Mouse (Mus musculus) neural tube, embryonic 13.5 days (tissue): ENCODE measurements at regions not wholly inside any gene's neighbourhood (a gene's known extent, or its start where the extent isn't known, plus 50 kb on each side); places are given as distances from the start of the nearest gene placed in this dataset.

ENCODE experiments used
- ATAC-seq: fragments of 200-750 bp; cut with Nextera tagmentation; 2 replicates; pipeline ENCODE4 v1.8.0; 2017; ENCODE audit warnings: low read depth, mild to moderate bottlenecking, moderate TSS enrichment, moderate library complexity
- H3K27ac ChIP-seq: fragments of 300-500 bp; sonication (generic); replicated peaks from 2 replicates; pipeline ENCODE4 v1.5.1; 2015; ENCODE audit warnings: moderate library complexity, mild to moderate bottlenecking, inconsistent platforms
- H3K27me3 ChIP-seq: fragments of 300-500 bp; sonication (generic); 2 replicates; pipeline ENCODE4 v1.6.1; 2015; ENCODE audit warnings: mild to moderate bottlenecking, inconsistent platforms
- H3K36me3 ChIP-seq: fragments of 300-500 bp; sonication (generic); 2 replicates; pipeline ENCODE4 v1.6.1; 2015; ENCODE audit warnings: mild to moderate bottlenecking, inconsistent platforms
- H3K4me1 ChIP-seq: fragments of 300-500 bp; sonication (generic); replicated peaks from 2 replicates; pipeline ENCODE4 v1.6.1; 2015; ENCODE audit warnings: inconsistent platforms
- H3K4me2 ChIP-seq: fragments of 300-500 bp; sonication (generic); 2 replicates; pipeline ENCODE4 v1.6.1; 2015; ENCODE audit warnings: inconsistent platforms, mild to moderate bottlenecking, moderate library complexity
- H3K4me3 ChIP-seq: fragments of 300-500 bp; sonication (generic); 2 replicates; pipeline ENCODE4 v1.5.1; 2015; ENCODE audit warnings: mild to moderate bottlenecking, inconsistent platforms
- H3K9ac ChIP-seq: fragments of 300-500 bp; sonication (generic); 2 replicates; pipeline ENCODE4 v1.6.1; 2015; ENCODE audit warnings: moderate library complexity, mild to moderate bottlenecking, inconsistent platforms
- H3K9me3 ChIP-seq: fragments of 300-500 bp; sonication (generic); 2 replicates; pipeline ENCODE4 v1.6.1; 2016; ENCODE audit warnings: inconsistent platforms
- WGBS: fragments of 180-500 bp; shearing (Covaris S2); methylation state at CpG from one replicate; pipeline ENCODE4 v1.1.7; 2015; 5-methylcytosine and 5-hydroxymethylcytosine counted together

- no peak for ATAC-seq
- no peak overlapping the region for H3K27ac ChIP-seq
- WGBS, result 95% methylated on average over 1 of the region's 1 CpGs
- peaks cover 8% of the 10 kb centered on the region; the same call in 1 of the 2 replicates for H3K4me1 ChIP-seq
- no peaks in the 10 kb centered on the region for H3K9me3 ChIP-seq
- H3K4me3 ChIP-seq, result no peak overlapping the region
- H3K9ac ChIP-seq, result no peak overlapping the region
- no peaks in the 10 kb centered on the region for H3K36me3 ChIP-seq
- H3K27me3 ChIP-seq, result no peaks in the 10 kb centered on the region
- H3K4me2 ChIP-seq, result no peak overlapping the region
Observed at GRCm38 (mm10) chr1:97555565-97555955, 106.3 kb downstream of the D1Ertd622e start.

- H3K9ac ChIP-seq, result no peak overlapping the region
- H3K9me3 ChIP-seq, result no peaks in the 10 kb centered on the region
- peaks cover 8% of the 10 kb centered on the region; the same call in 1 of the 2 replicates for H3K4me1 ChIP-seq
- H3K27me3 ChIP-seq, result no peaks in the 10 kb centered on the region
- no peak overlapping the region for H3K4me3 ChIP-seq
- no peak overlapping the region for H3K4me2 ChIP-seq
- ATAC-seq, result no peak
- H3K27ac ChIP-seq, result no peak overlapping the region
- no peaks in the 10 kb centered on the region for H3K36me3 ChIP-seq
- WGBS, result 68% methylated on average over 6 of the region's 6 CpGs
Observed at GRCm38 (mm10) chr1:97554936-97555564, 106.8 kb downstream of the D1Ertd622e start.

GRCm38 (mm10) chr1:97553485-97554474 lies 108.1 kb downstream of the D1Ertd622e start:
- no peaks in the 10 kb centered on the region for H3K9me3 ChIP-seq
- no peaks in the 10 kb centered on the region for H3K27me3 ChIP-seq
- peak; percentile 98 for ATAC-seq
- H3K4me3 ChIP-seq, result no peak overlapping the region
- H3K4me2 ChIP-seq, result no peak overlapping the region
- 60% methylated on average over 8 of the region's 8 CpGs for WGBS
- H3K36me3 ChIP-seq, result no peaks in the 10 kb centered on the region
- peak overlapping the region; percentile 11; the same call in 1 of the 2 replicates for H3K27ac ChIP-seq
- no peak overlapping the region for H3K9ac ChIP-seq
- peaks cover 8% of the 10 kb centered on the region; the same call in 1 of the 2 replicates for H3K4me1 ChIP-seq

- Histone ChIP-seq H3K9ac (no peak overlapping the region), H3K27me3 (no peaks in the 10 kb centered on the region), H3K4me2 (no peak overlapping the region), H3K4me1 (peaks cover 8% of the 10 kb centered on the region; the same call in 1 of the 2 replicates), H3K4me3 (no peak overlapping the region), H3K36me3 (no peaks in the 10 kb centered on the region), H3K27ac (no peak overlapping the region; the same call in 1 of the 2 replicates), H3K9me3 (no peaks in the 10 kb centered on the region)
- ATAC-seq, result no peak
- WGBS, result 82% methylated on average over 2 of the region's 2 CpGs
Observed at GRCm38 (mm10) chr1:97552886-97553285, 109.0 kb downstream of the D1Ertd622e start.

- H3K27ac ChIP-seq, result no peak overlapping the region
- H3K4me2 ChIP-seq, result no peak overlapping the region
Observed at GRCm38 (mm10) chr1:97541162-97541493, 120.7 kb downstream of the D1Ertd622e start.

GRCm38 (mm10) chr1:97540291-97541161 lies 121.3 kb downstream of the D1Ertd622e start:
- Histone ChIP-seq H3K27ac (peak overlapping the region; percentile 50), H3K4me2 (peak overlapping the region; percentile 24; the same call in 1 of the 2 replicates), H3K4me1 (peaks cover 12% of the 10 kb centered on the region), H3K4me3 (no peak overlapping the region), H3K27me3 (no peaks in the 10 kb centered on the region), H3K9me3 (no peaks in the 10 kb centered on the region; the same call in 1 of the 2 replicates), H3K36me3 (no peaks in the 10 kb centered on the region), H3K9ac (no peak overlapping the region)
- peak; percentile 95 for ATAC-seq
- 22% methylated on average over 16 of the region's 16 CpGs for WGBS

More at GRCm38 (mm10) chr1:97541162-97541493, 120.7 kb downstream of the D1Ertd622e start:
- H3K9me3 ChIP-seq, result no peaks in the 10 kb centered on the region; the same call in 1 of the 2 replicates
- no peaks in the 10 kb centered on the region for H3K27me3 ChIP-seq
- no peak overlapping the region for H3K4me3 ChIP-seq
- no peak overlapping the region for H3K9ac ChIP-seq
- H3K36me3 ChIP-seq, result no peaks in the 10 kb centered on the region
- peaks cover 12% of the 10 kb centered on the region for H3K4me1 ChIP-seq
- ATAC-seq, result no peak

- no peaks in the 10 kb centered on the region for H3K36me3 ChIP-seq
- ATAC-seq, result no peak
- no peak overlapping the region for H3K9ac ChIP-seq
- no peak overlapping the region for H3K27ac ChIP-seq
- no peaks in the 10 kb centered on the region for H3K27me3 ChIP-seq
- no peak overlapping the region for H3K4me2 ChIP-seq
- 86% methylated on average over 1 of the region's 1 CpGs for WGBS
- H3K9me3 ChIP-seq, result no peaks in the 10 kb centered on the region
- no peaks in the 10 kb centered on the region for H3K4me1 ChIP-seq
- no peak overlapping the region for H3K4me3 ChIP-seq
Observed at GRCm38 (mm10) chr1:97496915-97497314, 165.0 kb downstream of the D1Ertd622e start.

GRCm38 (mm10) chr1:97479921-97480320 lies 182.0 kb downstream of the D1Ertd622e start:
- H3K27me3 ChIP-seq, result no peaks in the 10 kb centered on the region
- H3K4me1 ChIP-seq, result no peaks in the 10 kb centered on the region
- no peak overlapping the region for H3K27ac ChIP-seq
- H3K4me3 ChIP-seq, result no peak overlapping the region
- no peaks in the 10 kb centered on the region for H3K36me3 ChIP-seq
- ATAC-seq, result no peak
- no peak overlapping the region for H3K9ac ChIP-seq
- WGBS, result 62% methylated on average over 2 of the region's 2 CpGs
- H3K9me3 ChIP-seq, result no peaks in the 10 kb centered on the region
- no peak overlapping the region for H3K4me2 ChIP-seq
